Mouse (Mus musculus): ENCODE results near the gene Tmem178b.

Tmem178b gene

GRCm38 (mm10) chr6:40015711-40016460 is 142.8 kb downstream of the Tmem178b start:
- no peak for DNase-seq (ENCODE audit: low read depth, low spot score)

GRCm38 (mm10) chr6:40019396-40019795 is 146.3 kb downstream of the Tmem178b start:
- peak; percentile 14 for DNase-seq (ENCODE audit: low read depth, low spot score)

GRCm38 (mm10) chr6:40023592-40024335 is 150.7 kb downstream of the Tmem178b start:
- no peak for DNase-seq (ENCODE audit: low read depth, low spot score)

GRCm38 (mm10) chr6:40024336-40024934 is 151.4 kb downstream of the Tmem178b start:
- DNase-seq (ENCODE audit: low read depth, low spot score) = no peak

- no peak for DNase-seq (ENCODE audit: low read depth, low spot score)
These were observed 159.8 kb downstream of the Tmem178b start for GRCm38 (mm10) chr6:40032901-40033300.

- no peak for DNase-seq (ENCODE audit: low read depth, low spot score)
These were observed 160.9 kb downstream of the Tmem178b start for GRCm38 (mm10) chr6:40033935-40034334.

GRCm38 (mm10) chr6:40048969-40049908 is 176.2 kb downstream of the Tmem178b start:
- peak; percentile 9 for DNase-seq (ENCODE audit: low read depth, low spot score)

GRCm38 (mm10) chr6:40049909-40050484 is 176.9 kb downstream of the Tmem178b start:
- no peak for DNase-seq (ENCODE audit: low read depth, low spot score)

GRCm38 (mm10) chr6:40051698-40052097 is 178.6 kb downstream of the Tmem178b start:
- no peak for DNase-seq (ENCODE audit: low read depth, low spot score)

GRCm38 (mm10) chr6:40052593-40052992 is 179.5 kb downstream of the Tmem178b start:
- no peak for DNase-seq (ENCODE audit: low read depth, low spot score)

- DNase-seq (ENCODE audit: low read depth, low spot score) = no peak
These were observed 186.4 kb downstream of the Tmem178b start for GRCm38 (mm10) chr6:40059466-40059865.

- no peak for DNase-seq (ENCODE audit: low read depth, low spot score)
These were observed 188.5 kb downstream of the Tmem178b start for GRCm38 (mm10) chr6:40061327-40062189.

GRCm38 (mm10) chr6:40062190-40062501 is 189.1 kb downstream of the Tmem178b start:
- no peak for DNase-seq (ENCODE audit: low read depth, low spot score)

GRCm38 (mm10) chr6:40063438-40063837 is 190.4 kb downstream of the Tmem178b start:
- no peak for DNase-seq (ENCODE audit: low read depth, low spot score)

- no peak for DNase-seq (ENCODE audit: low read depth, low spot score)
These were observed 190.8 kb downstream of the Tmem178b start for GRCm38 (mm10) chr6:40063899-40064298.

- no peak for DNase-seq (ENCODE audit: low read depth, low spot score)
These were observed 191.3 kb downstream of the Tmem178b start for GRCm38 (mm10) chr6:40064342-40064741.

- DNase-seq (ENCODE audit: low read depth, low spot score) = no peak
These were observed 195.4 kb downstream of the Tmem178b start for GRCm38 (mm10) chr6:40068467-40068866.

GRCm38 (mm10) chr6:40071007-40071406 is 197.9 kb downstream of the Tmem178b start:
- DNase-seq (ENCODE audit: low read depth, low spot score) = peak; percentile 16

- DNase-seq (ENCODE audit: low read depth, low spot score) = no peak
These were observed 203.0 kb downstream of the Tmem178b start for GRCm38 (mm10) chr6:40076089-40076488.

GRCm38 (mm10) chr6:40076670-40077313 is 203.7 kb downstream of the Tmem178b start:
- DNase-seq (ENCODE audit: low read depth, low spot score) = no peak

All from embryo, embryonic 11.5 days (tissue).